Mouse (Mus musculus) thymus, postnatal 36 days (tissue): ENCODE results near the gene Donson.
"Not testable (repeated sequence)": the region's sequence is repeated elsewhere in the genome, so short reads cannot be mapped to it uniquely, and the experiment has no call there.

Experiments used
- DNase-seq, 2 experiments: peaks; one replicate each; pipeline ENCODE4 v3.0.0; 2022; ENCODE audit warnings: mixed read lengths in 2 of 2

Donson gene

GRCm38 (mm10) chr16:91688023-91688618, 449 bp downstream of the Donson start:
- no peak for DNase-seq

GRCm38 (mm10) chr16:91686369-91686768, 2.2 kb downstream of the Donson start:
- no peak for DNase-seq

- DNase-seq, result no peak
Observed at GRCm38 (mm10) chr16:91685526-91685925, 3.0 kb downstream of the Donson start.

GRCm38 (mm10) chr16:91680656-91681055, 7.9 kb downstream of the Donson start:
- no peak for DNase-seq

- no peak for DNase-seq
Observed at GRCm38 (mm10) chr16:91678147-91678911, 10.2 kb downstream of the Donson start.

GRCm38 (mm10) chr16:91674500-91674899, 14.1 kb downstream of the Donson start:
- no peak for DNase-seq

GRCm38 (mm10) chr16:91663795-91664194, 24.8 kb downstream of the Donson start:
- DNase-seq, result no peak

GRCm38 (mm10) chr16:91662336-91662735, 26.2 kb downstream of the Donson start:
- no peak for DNase-seq

- no peak for DNase-seq
Observed at GRCm38 (mm10) chr16:91661397-91661796, 27.2 kb downstream of the Donson start.

GRCm38 (mm10) chr16:91659798-91660197, 28.8 kb downstream of the Donson start:
- no peak for DNase-seq

GRCm38 (mm10) chr16:91658471-91658870, 30.1 kb downstream of the Donson start:
- no peak for DNase-seq

- no peak for DNase-seq
Observed at GRCm38 (mm10) chr16:91657285-91657684, 31.3 kb downstream of the Donson start.

GRCm38 (mm10) chr16:91655285-91655684, 33.3 kb downstream of the Donson start:
- no peak for DNase-seq

GRCm38 (mm10) chr16:91652191-91652590, 36.4 kb downstream of the Donson start:
- DNase-seq, result no peak

GRCm38 (mm10) chr16:91649781-91650180, 38.8 kb downstream of the Donson start:
- no peak for DNase-seq

GRCm38 (mm10) chr16:91649246-91649645, 39.3 kb downstream of the Donson start:
- DNase-seq, result no peak

GRCm38 (mm10) chr16:91648220-91648550, 40.4 kb downstream of the Donson start:
- DNase-seq, result peak; percentile 80

GRCm38 (mm10) chr16:91647461-91648219, 40.9 kb downstream of the Donson start, which contains the start of gene Son:
TSS of gene Son (plus strand) at chr16:91647506.
- DNase-seq, result peak; percentile 92 to 97

- DNase-seq, result peak; percentile 95 to 96
Observed at GRCm38 (mm10) chr16:91646681-91647419, 41.7 kb downstream of the Donson start, which contains the start of gene Gart. TSS of gene Gart (minus strand) at chr16:91646952.

- peak; percentile 43 to 57 for DNase-seq
Observed at GRCm38 (mm10) chr16:91645995-91646602, 42.5 kb downstream of the Donson start.

- DNase-seq, result not testable (repeated sequence)
Observed at GRCm38 (mm10) chr16:91645420-91645819, 43.1 kb downstream of the Donson start.

GRCm38 (mm10) chr16:91644901-91645300, 43.7 kb downstream of the Donson start:
- DNase-seq, result no peak
